Mouse (Mus musculus) leukemia stem cell, adult 10-12 weeks (primary cell): Measurements from ENCODE around the gene Tmem38b. TPM values are rescaled to one million over a fixed set of nuclear protein-coding genes. Genes with fewer than 3 reads are reported as not detected.

ENCODE experiments used
- polyA plus RNA-seq: library from polyadenylated mRNA; stranded (reverse); fragments of >175 nt; gene quantifications from 2 replicates; pipeline ENCODE4 v1.2.3, GENCODE M21; 2012; ENCODE audit warnings: low replicate concordance

Tmem38b gene
- 1.9 and 4.6 TPM in 2 replicates for polyA plus RNA-seq

GRCm38 (mm10) chr4:53825821-53826605 is at the start of gene Tmem38b:
Gene Tmem38b, plus strand, starts transcription at chr4:53826045.

Other genes starting within 250 kb of the Tmem38b start
- gene Fsd1l, start 194.6 kb upstream of the Tmem38b start, polyA plus RNA-seq = 0.02 and 0.47 TPM in 2 replicates
- 0.09 and 0.56 TPM in 2 replicates for gene Fktn, start 112.0 kb upstream of the Tmem38b start, polyA plus RNA-seq
- gene Tal2, start 46.3 kb upstream of the Tmem38b start, polyA plus RNA-seq = not detected in 2 replicates